Mouse (Mus musculus) G1E (cell line): Measurements from ENCODE around the gene Ghr.

Experiments
- CTCF ChIP-seq: IDR thresholded peaks from 2 replicates; pipeline ENCODE4 v1.5.1; 2012; ENCODE audit warnings: low read depth, low read length, inconsistent platforms, mixed read lengths
- GATA1 ChIP-seq: IDR thresholded peaks from 2 replicates; pipeline ENCODE4 v1.6.1; 2012; ENCODE audit warnings: borderline replicate concordance, low read length, inconsistent platforms, mixed read lengths
- GATA2 ChIP-seq: IDR thresholded peaks from 2 replicates; pipeline ENCODE4 v1.6.1; 2012; ENCODE audit warnings: low read depth, low read length, inconsistent platforms, borderline replicate concordance
- POLR2AphosphoS5 ChIP-seq: IDR thresholded peaks from 2 replicates; pipeline ENCODE4 v1.6.1; 2012; ENCODE audit warnings: low read depth, low read length, inconsistent platforms; ENCODE audit not compliant: insufficient replicate concordance
- TAL1 ChIP-seq: conservative IDR thresholded peaks from 2 replicates; pipeline ENCODE4 v1.6.1; 2012; ENCODE audit warnings: low read depth, low read length, inconsistent platforms, mixed read lengths

DNA sequence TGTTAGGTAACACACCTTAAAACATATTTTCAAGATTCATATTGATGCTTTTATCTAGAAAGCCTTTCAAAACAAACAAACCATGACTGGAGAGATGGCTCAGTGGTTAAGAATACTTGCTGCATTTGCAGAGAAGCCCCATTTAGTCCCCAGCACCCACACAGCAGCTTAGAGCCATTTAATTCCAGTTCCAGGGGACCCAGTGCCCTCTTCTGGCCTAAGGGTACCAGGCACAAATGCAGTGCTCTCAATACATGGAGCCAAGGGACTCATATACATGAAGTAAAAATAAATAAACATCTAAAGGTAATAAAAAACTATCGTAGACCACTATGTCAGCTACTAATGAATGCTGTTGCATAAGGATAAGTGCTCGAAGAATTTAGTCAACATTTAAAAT is 305.9 kb downstream of the Ghr start:
- TF ChIP-seq GATA1 (no peak), CTCF (no peak), TAL1 (no peak), GATA2 (no peak), POLR2AphosphoS5 (no peak)
